Mouse (Mus musculus): ENCODE results near the gene Lekr1.

DNA sequence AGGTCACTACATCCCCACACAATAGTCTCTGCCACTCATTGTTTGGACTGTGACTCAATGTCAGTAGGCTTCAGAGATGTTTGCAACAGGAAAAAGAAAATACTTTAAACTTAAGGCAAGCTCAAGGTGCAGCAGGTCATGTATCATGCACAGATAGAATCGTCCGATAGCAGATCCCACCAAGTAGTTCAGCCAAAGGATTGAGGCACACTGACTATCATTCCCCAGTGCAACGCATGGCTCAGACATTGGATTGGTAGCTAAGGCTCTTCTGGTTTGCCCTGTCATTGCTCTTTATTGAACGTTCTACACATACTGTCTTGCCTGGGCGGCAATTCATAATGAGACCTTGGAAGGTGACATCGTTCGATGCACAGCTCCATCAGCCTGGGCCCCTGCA is 9.6 kb upstream of the Lekr1 start:
- TF ChIP-seq POLR2A (IDR thresholded peaks at IDR 0.05; ENCODE audit: borderline replicate concordance, extremely low read depth, insufficient read depth, insufficient read length, poor library complexity, severe bottlenecking), result no peak
- TF ChIP-seq CTCF (IDR thresholded peaks at IDR 0.05; ENCODE audit: borderline replicate concordance, extremely low read depth, insufficient read depth, insufficient read length), result no peak
